Mouse (Mus musculus): ENCODE measurements at regions not wholly inside any gene's neighbourhood (a gene's known extent, or its start where the extent isn't known, plus 50 kb on each side); places are given as distances from the start of the nearest gene placed in this dataset.

DNA sequence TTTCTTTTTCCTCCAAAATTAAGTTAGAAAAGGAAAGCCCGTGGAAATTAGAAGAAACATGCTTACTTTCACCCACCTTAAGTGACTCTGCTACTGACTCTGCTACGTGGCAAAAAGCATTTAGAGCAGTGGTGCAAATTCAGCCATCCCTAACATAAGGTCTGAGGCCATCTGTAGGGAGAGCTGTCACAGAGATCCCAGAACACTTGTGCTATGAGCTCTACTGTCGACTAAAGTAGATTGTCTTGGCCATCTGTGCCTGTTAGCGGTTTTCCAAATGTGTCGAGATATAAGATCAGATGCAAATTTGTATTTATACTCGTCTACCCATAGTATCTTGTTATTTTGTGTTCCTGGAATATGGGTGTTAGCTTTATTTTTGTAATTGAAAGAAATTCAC lies 52.7 kb upstream of the Robo2 start:
- peak in 1 of 2 experiments; percentile 19 for DNase-seq (ENCODE audit: low spot score in 2 of 2)

DNA sequence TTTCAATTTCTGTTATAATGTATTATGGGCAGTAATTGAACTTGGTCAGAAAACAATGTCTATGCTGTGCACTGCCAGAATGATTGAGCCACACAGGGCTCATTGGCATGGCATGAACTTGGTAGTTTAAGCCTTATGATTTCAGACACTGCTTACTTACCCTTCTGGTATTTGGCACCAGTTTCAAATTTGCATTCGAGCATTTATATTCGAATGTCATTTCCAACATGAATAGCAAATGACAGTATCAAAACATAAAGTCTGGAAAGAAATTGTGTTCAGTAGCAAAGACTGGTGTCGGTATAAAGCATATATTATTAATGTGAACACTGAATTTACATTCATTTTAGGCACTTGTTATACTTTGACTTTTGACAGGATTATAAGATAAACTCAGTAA lies 50.8 kb upstream of the Robo2 start:
- no peak for DNase-seq (ENCODE audit: low spot score in 2 of 2)
